Mouse (Mus musculus) hindbrain, embryonic 12.5 days (tissue): Measurements from ENCODE around the gene Ncoa7. TPM values are rescaled to one million over a fixed set of nuclear protein-coding genes. Genes with fewer than 3 reads are reported as not detected.

Source experiments
- ATAC-seq: fragments of 200-750 bp; cut with Nextera tagmentation; 2 replicates; pipeline ENCODE4 v1.8.0; 2017; ENCODE audit warnings: moderate TSS enrichment; ENCODE audit not compliant: low FRiP score
- H3K27ac ChIP-seq: fragments of 300-500 bp; sonication (generic); 2 replicates; pipeline ENCODE4 v1.5.1; 2016; ENCODE audit warnings: mild to moderate bottlenecking
- H3K27me3 ChIP-seq: fragments of 300-500 bp; sonication (generic); 2 replicates; pipeline ENCODE4 v1.6.1; 2016; ENCODE audit warnings: mild to moderate bottlenecking
- H3K36me3 ChIP-seq: fragments of 300-500 bp; sonication (generic); 2 replicates; pipeline ENCODE4 v1.6.1; 2016; ENCODE audit warnings: mild to moderate bottlenecking
- H3K4me1 ChIP-seq: fragments of 300-500 bp; sonication (generic); 2 replicates; pipeline ENCODE4 v1.6.1; 2016
- H3K4me2 ChIP-seq: fragments of 300-500 bp; sonication (generic); replicated peaks from 2 replicates; pipeline ENCODE4 v1.6.1; 2016; ENCODE audit warnings: mild to moderate bottlenecking
- H3K4me3 ChIP-seq: fragments of 300-500 bp; sonication (generic); 2 replicates; pipeline ENCODE4 v1.5.1; 2016; ENCODE audit warnings: mild to moderate bottlenecking
- H3K9ac ChIP-seq: fragments of 300-500 bp; sonication (generic); 2 replicates; pipeline ENCODE4 v1.6.1; 2016; ENCODE audit warnings: mild to moderate bottlenecking, moderate library complexity
- H3K9me3 ChIP-seq: fragments of 300-500 bp; sonication (generic); replicated peaks from 2 replicates; pipeline ENCODE4 v1.6.1; 2016; ENCODE audit warnings: mild to moderate bottlenecking
- WGBS: fragments of 180-500 bp; shearing (Covaris S2); methylation state at CpG from one replicate; pipeline ENCODE4 v1.1.7; 2016; 5-methylcytosine and 5-hydroxymethylcytosine counted together
- polyA plus RNA-seq: library from polyadenylated mRNA; unstranded; fragments of >200 nt; fragmentation: Nextera tagmentation; extraction: Ambion mirVana; gene quantifications from 2 replicates; pipeline ENCODE4 v1.2.1, GENCODE M21; 2016

Gene Ncoa7
- polyA plus RNA-seq, 1 experiment from 2014 or later = 8.6 TPM

DNA sequence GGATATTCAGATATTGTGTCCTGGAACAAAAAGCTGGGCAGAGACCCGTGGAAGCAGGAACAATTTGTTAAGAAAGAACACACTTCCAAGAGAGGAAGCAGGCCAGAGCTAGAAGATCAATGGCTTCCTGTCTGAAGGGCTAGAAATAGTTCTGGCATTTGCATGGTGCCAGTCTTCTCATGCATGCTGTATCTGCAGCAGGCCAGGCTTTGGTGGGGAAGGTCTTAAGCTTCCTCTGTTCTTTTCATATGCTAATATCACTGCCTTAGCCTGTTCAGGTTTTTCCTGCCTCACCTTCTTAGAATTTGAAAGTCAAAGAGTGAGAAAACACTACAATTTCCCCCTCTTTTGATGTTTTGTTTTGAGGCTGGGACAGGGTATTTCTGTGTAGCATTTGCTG is 175.6 kb downstream of the Ncoa7 start:
- 28% methylated on average over 1 of the region's 1 CpGs for WGBS
- Histone ChIP-seq H3K27me3 (no peaks in the 10 kb centered on the region), H3K9ac (no peak overlapping the region), H3K4me3 (no peak overlapping the region), H3K4me1 (peaks cover 3% of the 10 kb centered on the region), H3K27ac (no peak overlapping the region), H3K4me2 (no peak overlapping the region), H3K9me3 (no peaks in the 10 kb centered on the region), H3K36me3 (no peaks in the 10 kb centered on the region)
- ATAC-seq = no peak

DNA sequence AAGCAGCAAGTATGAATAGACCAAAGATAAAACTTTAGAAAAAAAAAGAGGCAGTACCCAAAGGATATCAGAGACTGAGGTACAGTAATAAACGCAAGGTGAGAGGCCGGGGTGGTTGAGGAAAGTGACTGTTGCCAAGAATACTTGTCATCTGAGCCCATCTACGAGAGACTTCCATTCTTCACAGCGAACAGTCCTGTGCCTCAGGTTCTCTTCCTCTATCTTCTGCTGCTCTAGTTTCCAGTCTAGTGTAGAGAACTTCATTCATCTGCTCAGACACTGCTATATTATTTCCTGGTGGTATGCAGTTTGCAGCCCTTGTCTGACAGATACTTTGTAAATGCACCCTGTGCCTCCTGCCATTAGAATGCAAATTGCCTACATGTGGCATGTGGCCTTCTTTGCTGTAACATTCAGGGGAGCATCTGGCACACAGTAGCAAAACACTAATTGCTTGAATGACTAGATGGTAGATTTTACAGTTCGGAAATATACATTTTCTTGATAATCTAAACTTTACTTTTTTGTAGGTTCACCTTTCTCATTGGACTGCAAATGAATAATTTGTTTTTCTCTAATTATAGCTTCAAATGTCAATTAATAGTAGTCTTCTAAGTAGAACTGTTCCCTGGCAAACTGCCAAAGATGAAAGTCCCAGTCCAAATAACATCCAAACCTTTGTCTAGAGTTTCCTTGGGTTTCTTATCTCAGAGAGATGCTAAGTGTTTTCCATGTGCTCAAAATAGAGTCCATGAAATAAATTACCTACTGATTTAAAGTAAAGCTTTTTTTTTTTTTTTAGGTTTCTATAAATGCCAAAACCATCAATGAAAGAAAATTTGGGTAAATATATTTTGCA is 178.7 kb downstream of the Ncoa7 start:
- no peak overlapping the region for H3K4me3 ChIP-seq
- ATAC-seq = peak; percentile 70
- H3K9ac ChIP-seq = no peak overlapping the region
- H3K27ac ChIP-seq = no peak overlapping the region
- no peaks in the 10 kb centered on the region for H3K36me3 ChIP-seq
- no peaks in the 10 kb centered on the region for H3K9me3 ChIP-seq
- 74% methylated on average over 5 of the region's 5 CpGs for WGBS
- peaks cover 3% of the 10 kb centered on the region for H3K4me1 ChIP-seq
- H3K27me3 ChIP-seq = no peaks in the 10 kb centered on the region
- no peak overlapping the region for H3K4me2 ChIP-seq

DNA sequence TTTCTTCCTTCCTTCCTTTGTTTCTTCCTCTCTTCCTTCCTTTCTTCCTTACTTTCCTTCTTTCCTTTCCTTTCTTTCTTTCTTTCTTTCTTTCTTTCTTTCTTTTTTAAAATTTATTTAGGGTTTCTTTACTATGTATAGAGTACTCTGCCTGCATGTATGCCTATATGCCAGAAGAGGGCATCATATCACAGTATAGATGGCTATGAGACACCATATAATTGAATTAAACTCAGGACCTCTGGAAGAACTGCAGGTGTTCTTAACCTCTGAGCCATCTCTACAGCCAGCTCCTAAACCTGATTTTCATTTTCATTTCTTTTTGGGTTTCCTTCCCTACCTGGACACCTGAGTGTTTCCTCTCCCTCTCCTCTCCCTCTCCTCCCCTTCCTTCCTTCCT is 180.2 kb downstream of the Ncoa7 start:
- Histone ChIP-seq H3K9me3 (no peaks in the 10 kb centered on the region), H3K27ac (no peak overlapping the region), H3K36me3 (no peaks in the 10 kb centered on the region), H3K9ac (no peak overlapping the region), H3K4me2 (no peak overlapping the region), H3K27me3 (no peaks in the 10 kb centered on the region), H3K4me1 (peaks cover 3% of the 10 kb centered on the region), H3K4me3 (no peak overlapping the region)
- no peak for ATAC-seq

DNA sequence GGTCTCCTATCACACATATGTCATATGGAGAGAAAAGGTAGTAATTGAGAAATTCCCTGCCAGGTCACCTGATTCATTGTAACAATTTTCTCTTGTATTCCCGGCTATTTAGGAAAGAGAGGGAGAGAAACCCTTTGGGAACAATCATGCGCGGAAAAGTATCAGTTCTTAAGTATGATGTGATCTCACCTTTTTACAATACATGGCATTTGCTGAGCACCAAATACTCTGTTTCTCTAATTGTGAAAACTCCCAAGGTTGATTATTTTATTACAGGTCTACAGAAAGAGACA is 184.3 kb downstream of the Ncoa7 start:
- no peak overlapping the region for H3K27ac ChIP-seq
- H3K9ac ChIP-seq = peak overlapping the region; percentile 67; the same call in 1 of the 2 replicates
- no peaks in the 10 kb centered on the region for H3K36me3 ChIP-seq
- no peaks in the 10 kb centered on the region for H3K9me3 ChIP-seq
- no peaks in the 10 kb centered on the region for H3K27me3 ChIP-seq
- peak overlapping the region; percentile 69 for H3K4me3 ChIP-seq
- peak overlapping the region; percentile 69 for H3K4me2 ChIP-seq
- ATAC-seq = 0 out of 2 replicates have a peak, but pooled peaks have one; percentile 0
- 49% methylated on average over 3 of the region's 3 CpGs for WGBS
- peaks cover 2% of the 10 kb centered on the region; the same call in 1 of the 2 replicates for H3K4me1 ChIP-seq

DNA sequence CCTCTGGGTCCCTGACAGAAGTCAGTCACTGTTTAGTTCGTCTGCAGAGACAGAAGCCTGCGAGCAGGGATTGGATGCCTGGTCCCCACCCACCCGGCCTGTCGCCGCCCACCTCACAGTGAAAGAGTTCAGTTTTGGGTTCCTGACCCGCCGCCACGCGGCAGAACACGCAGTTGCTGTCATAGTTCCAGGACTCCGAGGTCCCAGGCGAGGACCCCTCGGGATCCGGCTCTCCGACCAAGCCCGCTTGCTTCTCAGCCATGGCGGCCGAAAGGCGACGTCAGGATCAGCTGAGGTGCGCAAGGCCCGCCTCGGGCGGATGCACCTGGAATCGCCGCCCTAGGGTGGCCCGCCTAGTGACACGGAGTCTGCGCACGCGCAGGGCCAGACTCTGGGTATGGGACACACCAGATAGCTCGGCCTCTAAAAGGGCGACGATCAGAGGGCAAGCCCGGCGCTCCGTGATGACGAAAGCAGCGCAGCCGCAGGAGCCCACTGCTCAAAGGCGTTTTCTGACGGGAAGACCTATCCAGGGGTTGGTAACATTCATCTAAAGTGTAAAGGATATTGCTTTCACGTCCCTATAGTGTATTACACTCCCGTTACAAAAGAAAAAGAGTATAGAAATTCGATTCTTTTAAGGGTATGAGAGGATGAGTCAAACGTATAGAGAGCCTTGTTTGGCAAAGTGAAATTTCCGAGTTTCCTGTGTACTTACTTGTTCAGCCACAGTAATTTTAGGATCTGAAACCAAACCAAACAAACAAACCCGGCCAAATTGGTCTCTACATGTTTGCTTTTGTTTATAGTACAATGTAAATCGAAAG is 184.8 kb downstream of the Ncoa7 start:
- peak overlapping the region; percentile 67 for H3K9ac ChIP-seq
- H3K4me2 ChIP-seq = peak overlapping the region; percentile 69
- H3K36me3 ChIP-seq = no peaks in the 10 kb centered on the region
- H3K27me3 ChIP-seq = no peaks in the 10 kb centered on the region
- 1% methylated on average over 49 of the region's 49 CpGs for WGBS
- peak overlapping the region; percentile 92 for H3K27ac ChIP-seq
- H3K4me1 ChIP-seq = peaks cover 2% of the 10 kb centered on the region; the same call in 1 of the 2 replicates
- no peaks in the 10 kb centered on the region for H3K9me3 ChIP-seq
- ATAC-seq = peak; percentile 100
- peak overlapping the region; percentile 69 for H3K4me3 ChIP-seq

DNA sequence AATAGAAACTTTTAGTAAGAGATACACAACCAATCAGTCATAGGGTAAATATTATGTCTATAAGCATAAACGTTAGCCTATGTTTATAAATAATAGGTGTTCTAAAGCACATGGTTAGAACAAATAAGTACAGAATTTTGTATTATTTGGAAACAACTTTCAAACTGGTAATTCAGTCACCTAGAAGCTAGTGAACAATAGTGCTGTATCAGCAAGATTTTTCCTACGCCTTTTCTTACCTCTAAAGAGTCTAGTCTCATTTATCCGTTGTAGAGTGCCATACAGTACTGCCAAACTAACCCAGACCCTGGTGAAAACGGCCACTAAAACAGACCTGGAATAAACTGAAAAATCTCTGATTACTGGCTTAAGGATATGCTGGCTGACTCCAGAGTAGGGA is 190.1 kb downstream of the Ncoa7 start:
- H3K9ac ChIP-seq = no peak overlapping the region
- H3K27ac ChIP-seq = no peak overlapping the region
- H3K4me1 ChIP-seq = peaks cover 2% of the 10 kb centered on the region; the same call in 1 of the 2 replicates
- WGBS = 88% methylated on average over 4 of the region's 4 CpGs
- H3K27me3 ChIP-seq = no peaks in the 10 kb centered on the region
- no peak overlapping the region for H3K4me3 ChIP-seq
- no peak for ATAC-seq
- no peaks in the 10 kb centered on the region for H3K9me3 ChIP-seq
- 0 out of 2 replicates have a peak, but pooled peaks cover under 1% of the 10 kb centered on the region for H3K36me3 ChIP-seq
- no peak overlapping the region for H3K4me2 ChIP-seq

DNA sequence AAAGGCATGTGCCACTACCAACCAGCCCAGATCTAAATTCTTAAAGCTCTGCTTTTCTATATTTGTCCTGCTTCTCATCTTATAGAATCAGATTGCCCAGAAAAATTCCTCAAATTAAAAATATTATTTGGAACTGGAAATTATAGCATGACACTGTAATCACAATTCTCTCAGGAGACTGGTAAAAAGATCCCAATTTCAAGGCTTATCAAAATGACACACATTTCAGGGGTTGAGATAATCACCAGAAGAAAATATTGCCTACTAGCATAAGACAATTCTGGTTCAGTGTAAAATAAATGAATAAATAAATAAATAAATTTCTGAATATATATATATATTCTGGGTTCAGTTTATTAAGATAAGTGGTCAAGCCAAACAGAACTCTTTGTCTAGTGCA is 193.5 kb downstream of the Ncoa7 start:
- Histone ChIP-seq H3K4me3 (no peak overlapping the region), H3K4me1 (no peaks in the 10 kb centered on the region), H3K36me3 (0 out of 2 replicates have a peak, but pooled peaks cover 3% of the 10 kb centered on the region), H3K9ac (no peak overlapping the region), H3K9me3 (no peaks in the 10 kb centered on the region), H3K4me2 (no peak overlapping the region), H3K27ac (no peak overlapping the region), H3K27me3 (no peaks in the 10 kb centered on the region)
- ATAC-seq = no peak

DNA sequence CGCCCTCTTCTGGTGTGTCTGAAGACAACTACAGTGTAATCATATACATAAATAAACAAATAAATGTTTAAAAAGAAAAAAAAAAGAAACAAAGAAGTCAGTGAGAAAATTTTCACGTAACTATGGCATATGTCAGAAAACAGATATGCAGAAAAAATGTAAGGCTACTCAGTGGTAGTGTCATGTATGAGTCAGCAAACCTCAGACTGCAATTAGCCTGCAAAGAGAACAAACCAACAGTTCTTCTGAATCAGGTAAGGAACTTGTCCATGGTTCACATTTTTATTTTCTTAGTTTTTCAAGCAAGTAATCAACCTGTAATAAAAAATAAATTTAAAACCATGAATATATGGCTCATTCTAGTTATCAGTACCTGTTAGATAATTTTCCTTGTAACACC is 195.0 kb downstream of the Ncoa7 start:
- Histone ChIP-seq H3K36me3 (0 out of 2 replicates have a peak, but pooled peaks cover 3% of the 10 kb centered on the region), H3K27me3 (no peaks in the 10 kb centered on the region), H3K4me3 (no peak overlapping the region), H3K4me2 (no peak overlapping the region), H3K9me3 (no peaks in the 10 kb centered on the region), H3K9ac (no peak overlapping the region), H3K4me1 (no peaks in the 10 kb centered on the region), H3K27ac (no peak overlapping the region)
- WGBS = 72% methylated on average over 2 of the region's 2 CpGs
- no peak for ATAC-seq

DNA sequence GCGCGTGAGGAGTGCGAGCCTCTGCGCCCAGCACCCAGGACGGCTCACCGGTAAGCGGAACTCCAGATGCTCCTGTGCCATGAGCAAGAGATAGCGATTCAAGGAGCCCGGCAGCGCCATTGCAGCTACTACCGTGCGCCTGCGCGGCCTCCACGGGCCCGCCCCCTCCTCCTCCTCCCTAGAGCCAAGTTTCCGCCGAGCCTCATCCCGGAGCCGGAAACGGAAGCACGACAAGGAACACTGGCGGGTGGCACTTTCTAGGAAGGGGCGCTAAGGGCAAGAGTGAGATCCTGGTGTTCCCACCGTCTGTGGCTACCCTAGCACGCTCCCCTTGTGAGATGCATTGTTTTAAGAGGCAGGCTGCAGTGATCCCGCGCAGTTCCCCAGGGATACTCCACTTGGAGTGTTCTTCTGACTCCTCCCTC is 202.6 kb downstream of the Ncoa7 start, which contains the start of gene Trmt11:
Gene Trmt11 (minus strand): TSS at position 208 of the 425 bp plus-strand sequence.
- Histone ChIP-seq H3K4me3 (peak within 1 kb of the TSS; percentile 88), H3K9ac (peak within 1 kb of the TSS; percentile 88), H3K9me3 (no peaks in the 10 kb centered on the region), H3K4me2 (peak within 1 kb of the TSS; percentile 79), H3K27me3 (no peaks in the 10 kb centered on the region), H3K4me1 (peaks cover 13% of the 10 kb centered on the region), H3K36me3 (peaks cover 12% of the 10 kb centered on the region), H3K27ac (peak within 1 kb of the TSS; percentile 88)
- under 1% methylated on average over 28 of the region's 28 CpGs for WGBS
- ATAC-seq = peak; percentile 96

DNA sequence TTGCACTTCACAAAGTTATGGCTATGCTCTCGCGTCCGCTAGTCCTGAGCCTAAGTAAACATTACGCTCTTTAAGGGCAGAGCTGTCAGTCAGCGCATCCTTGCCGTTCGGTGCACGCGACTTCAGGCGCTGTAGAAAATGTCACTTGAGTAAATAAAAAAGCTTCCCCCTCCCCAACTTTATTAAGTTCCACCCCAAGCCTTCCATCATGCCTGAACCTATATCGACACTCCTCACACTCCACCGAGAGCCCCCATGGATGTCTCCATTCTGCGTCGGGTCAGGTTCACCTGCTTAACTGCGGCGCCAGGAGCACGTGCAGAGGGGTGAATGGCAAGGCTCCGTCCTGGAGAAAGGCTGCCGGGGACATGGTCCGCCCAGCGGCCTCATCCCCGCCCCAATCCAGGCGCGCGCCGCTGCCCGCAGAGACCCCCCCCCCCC is 203.0 kb downstream of the Ncoa7 start:
- peak overlapping the region; percentile 88 for H3K9ac ChIP-seq
- H3K27ac ChIP-seq = peak overlapping the region; percentile 88
- ATAC-seq = peak; percentile 88
- under 1% methylated on average over 27 of the region's 27 CpGs for WGBS
- H3K27me3 ChIP-seq = no peaks in the 10 kb centered on the region
- peaks cover 16% of the 10 kb centered on the region for H3K36me3 ChIP-seq
- peak overlapping the region; percentile 88 for H3K4me3 ChIP-seq
- H3K4me2 ChIP-seq = peak overlapping the region; percentile 79
- H3K4me1 ChIP-seq = peaks cover 13% of the 10 kb centered on the region
- H3K9me3 ChIP-seq = no peaks in the 10 kb centered on the region

DNA sequence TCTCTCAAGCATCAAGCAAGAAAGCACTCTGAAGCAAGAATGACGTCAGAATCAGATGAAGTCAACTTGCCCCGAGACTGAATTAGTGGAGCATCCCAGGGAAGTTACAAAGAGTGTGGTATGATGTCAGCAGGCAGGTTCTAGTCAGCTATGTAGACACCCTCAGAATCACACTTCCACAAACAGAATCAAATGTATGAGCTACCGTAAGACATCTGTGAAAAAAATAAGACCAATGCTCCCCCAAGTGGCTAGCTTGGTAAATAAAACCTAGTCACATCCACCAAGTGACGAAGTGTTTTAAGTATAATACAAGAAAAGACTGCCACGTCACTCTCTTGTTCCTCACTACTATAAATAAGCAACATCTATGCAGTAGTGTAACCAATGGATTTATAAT is 216.1 kb downstream of the Ncoa7 start:
- Histone ChIP-seq H3K4me2 (no peak overlapping the region), H3K36me3 (peaks cover 41% of the 10 kb centered on the region), H3K4me3 (no peak overlapping the region), H3K9ac (no peak overlapping the region), H3K9me3 (no peaks in the 10 kb centered on the region), H3K27ac (no peak overlapping the region), H3K4me1 (no peaks in the 10 kb centered on the region), H3K27me3 (no peaks in the 10 kb centered on the region)
- WGBS = 71% methylated on average over 5 of the region's 5 CpGs
- no peak for ATAC-seq

DNA sequence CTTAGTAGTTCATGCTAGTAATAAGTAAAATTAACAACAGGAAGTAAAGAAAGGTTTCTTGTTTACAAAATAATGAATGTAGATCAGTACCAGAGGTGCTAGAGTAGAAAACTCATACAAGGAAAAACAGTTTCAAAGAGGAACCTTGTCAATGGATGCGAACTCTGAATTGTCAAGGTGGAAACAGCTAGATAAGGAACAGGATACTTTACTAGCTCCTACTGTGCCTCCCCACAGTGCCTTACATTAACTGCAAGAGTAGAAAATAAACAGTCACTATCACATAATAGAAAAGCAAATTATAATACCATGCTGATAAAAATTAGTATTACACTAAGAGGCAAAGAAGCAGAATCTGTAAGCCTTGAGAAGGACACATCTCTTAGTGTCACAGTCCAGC is 217.4 kb downstream of the Ncoa7 start:
- no peaks in the 10 kb centered on the region for H3K9me3 ChIP-seq
- peaks cover 41% of the 10 kb centered on the region for H3K36me3 ChIP-seq
- no peak overlapping the region for H3K9ac ChIP-seq
- ATAC-seq = no peak
- no peak overlapping the region for H3K4me3 ChIP-seq
- no peaks in the 10 kb centered on the region for H3K27me3 ChIP-seq
- H3K4me2 ChIP-seq = no peak overlapping the region
- no peaks in the 10 kb centered on the region for H3K4me1 ChIP-seq
- 96% methylated on average over 1 of the region's 1 CpGs for WGBS
- no peak overlapping the region for H3K27ac ChIP-seq
